Mouse (Mus musculus) lung, adult 18-20 months (tissue): ENCODE measurements around the gene Vmn1r127.
"Not testable (repeated sequence)": the region's sequence is repeated elsewhere in the genome, so short reads cannot be mapped to it uniquely, and the experiment has no call there.

Experiments used
- DNase-seq, 2 experiments: peaks; one replicate each; pipeline ENCODE4 v3.0.0; 2022; ENCODE audit warnings: mixed read lengths in 2 of 2

Vmn1r127 gene

GRCm38 (mm10) chr7:21319761-21320160, at the start of gene Vmn1r127:
Gene Vmn1r127, minus strand, starts transcription at chr7:21319861.
- not testable (repeated sequence) for DNase-seq

DNA sequence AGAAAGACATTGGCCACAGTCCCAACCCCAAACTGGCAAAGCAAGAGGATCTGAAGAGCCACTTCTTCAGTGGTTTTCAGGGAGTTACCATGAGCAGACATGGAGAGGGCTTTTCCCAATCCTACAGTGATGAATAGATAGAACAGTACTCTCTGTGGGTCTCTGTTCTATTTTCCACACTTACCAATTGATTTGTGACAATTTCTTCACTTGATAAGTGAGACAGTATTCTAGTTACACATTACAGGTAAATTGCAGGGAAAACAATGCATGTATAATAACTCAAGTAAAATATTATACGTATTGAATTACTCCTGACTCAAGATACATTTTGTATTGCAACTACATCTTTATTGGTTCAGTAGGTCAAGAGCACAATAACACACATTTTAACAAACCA, 41.5 kb upstream of the Vmn1r127 start, which contains the start of gene Vmn1r129:
Vmn1r129 (minus strand) TSS at position 101 of the 400 bp plus-strand sequence.
- DNase-seq, result not testable (repeated sequence)

- not testable (repeated sequence) for DNase-seq
These were observed 29.4 kb upstream of the Vmn1r127 start, which contains the start of gene Vmn1r128 for GRCm38 (mm10) chr7:21349073-21349472. Gene Vmn1r128, plus strand, starts transcription at chr7:21349373.

DNA sequence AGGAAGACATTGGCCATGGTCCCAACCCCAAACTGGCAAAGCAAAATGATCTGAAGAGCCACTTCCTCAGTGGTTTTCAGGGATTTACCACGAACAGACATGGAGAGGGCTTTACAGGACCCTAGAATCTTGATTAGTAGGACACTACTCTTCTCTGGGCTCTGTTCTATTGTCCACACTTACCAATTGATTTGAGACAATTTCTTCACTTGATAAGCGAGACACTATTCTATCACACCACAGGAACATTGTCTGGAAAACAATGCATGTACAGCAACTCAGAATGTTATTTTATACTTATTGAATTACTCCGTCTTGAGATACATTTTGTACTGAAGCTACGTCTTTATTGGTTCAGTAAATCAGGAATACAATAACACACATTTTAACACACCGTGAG, 18.3 kb downstream of the Vmn1r127 start, which contains the start of gene Vmn1r126:
Vmn1r126 (minus strand) TSS at position 101 of the 400 bp plus-strand sequence.
- not testable (repeated sequence) for DNase-seq

GRCm38 (mm10) chr7:21271879-21272278, 47.8 kb downstream of the Vmn1r127 start, which contains the start of gene Vmn1r125:
Gene Vmn1r125, plus strand, starts transcription at chr7:21272179.
- DNase-seq, result not testable (repeated sequence)
